Mouse (Mus musculus) gastrocnemius, postnatal 36 days (tissue): ENCODE measurements around the gene Aptx. TPM values are rescaled to one million over a fixed set of nuclear protein-coding genes. Genes with fewer than 3 reads are reported as not detected.

Experiments
- DNase-seq, 2 experiments: peaks; one replicate each; pipeline ENCODE4 v3.0.0; 2022
- intact Hi-C: fragments of 180-260 bp; cut with DNase I; formaldehyde crosslinking; loops from one replicate; pipeline ENCODE4 v1.15.1; 2025
- long read RNA-seq, 2 experiments: library from polyadenylated mRNA; stranded (forward); transcript quantifications; one replicate each; pipeline ENCODE4 v2.0.0; 2021
- total RNA-seq, 2 experiments: library from RNA; stranded (reverse); gene quantifications; 2 replicates each; pipeline ENCODE4 v1.2.3; 2021

The Aptx gene
- total RNA-seq = 10 to 100 TPM; 14.4 to 15.5 TPM
- long read RNA-seq, experiment 1, full-length matches to known transcripts = 2 of 11 reads
- long read RNA-seq, experiment 1, partial matches to known transcripts = 6 of 11 reads
- long read RNA-seq, experiment 1, other reads (novel, unspliced or antisense) = 3 of 11 reads
- long read RNA-seq, experiment 2, full-length matches to known transcripts = 5 of 19 reads
- long read RNA-seq, experiment 2, partial matches to known transcripts = 13 of 19 reads
- long read RNA-seq, experiment 2, other reads (novel, unspliced or antisense) = 1 of 19 reads

GRCm38 (mm10) chr4:40702797-40703709 lies at the start of gene Aptx:
Gene Aptx (minus strand): TSS chr4:40703194.
- intact Hi-C loops = no loop called here
- DNase-seq = peak; percentile 89 to 98

GRCm38 (mm10) chr4:40735351-40735750 lies 32.4 kb upstream of the Aptx start:
- DNase-seq = no peak
- intact Hi-C loops = no loop called here

GRCm38 (mm10) chr4:40731262-40731661 lies 28.3 kb upstream of the Aptx start:
- DNase-seq = no peak
- intact Hi-C loops = no loop called here

GRCm38 (mm10) chr4:40727247-40727646 lies 24.3 kb upstream of the Aptx start:
- no peak for DNase-seq
- intact Hi-C loops = no loop called here

- intact Hi-C loops = no loop called here
These were observed 22.6 kb upstream of the Aptx start for GRCm38 (mm10) chr4:40725554-40725953.

GRCm38 (mm10) chr4:40725141-40725540 lies 22.1 kb upstream of the Aptx start:
- intact Hi-C loops = no loop called here
- no peak for DNase-seq

More at GRCm38 (mm10) chr4:40725554-40725953, 22.6 kb upstream of the Aptx start:
- no peak for DNase-seq

- peak; percentile 51 to 64 for DNase-seq
- intact Hi-C loops = no loop called here
These were observed 19.9 kb upstream of the Aptx start for GRCm38 (mm10) chr4:40722687-40723460.

GRCm38 (mm10) chr4:40722011-40722666 lies 19.1 kb upstream of the Aptx start, which contains the start of gene Dnaja1:
Gene Dnaja1 (plus strand): TSS chr4:40722150.
- peak; percentile 95 to 97 for DNase-seq
- intact Hi-C loops = no loop called here

GRCm38 (mm10) chr4:40720910-40721309 lies 17.9 kb upstream of the Aptx start:
- intact Hi-C loops = no loop called here
- DNase-seq = no peak

- intact Hi-C loops = no loop called here
- DNase-seq = no peak
These were observed 14.1 kb upstream of the Aptx start for GRCm38 (mm10) chr4:40717141-40717540.

- intact Hi-C loops = no loop called here
- DNase-seq = no peak
These were observed 799 bp upstream of the Aptx start for GRCm38 (mm10) chr4:40703710-40704275.

GRCm38 (mm10) chr4:40701796-40702195 lies 1.2 kb downstream of the Aptx start:
- no peak for DNase-seq
- intact Hi-C loops = no loop called here

- DNase-seq = no peak
- intact Hi-C loops = no loop called here
These were observed 2.8 kb downstream of the Aptx start for GRCm38 (mm10) chr4:40700216-40700615.

- intact Hi-C loops = no loop called here
These were observed 5.9 kb downstream of the Aptx start for GRCm38 (mm10) chr4:40697059-40697458.

GRCm38 (mm10) chr4:40691100-40691499 lies 11.9 kb downstream of the Aptx start:
- no peak for DNase-seq

More at GRCm38 (mm10) chr4:40697059-40697458, 5.9 kb downstream of the Aptx start:
- DNase-seq = no peak

GRCm38 (mm10) chr4:40683306-40683705 lies 19.7 kb downstream of the Aptx start:
- intact Hi-C loops = no loop called here
- no peak for DNase-seq

More at GRCm38 (mm10) chr4:40691100-40691499, 11.9 kb downstream of the Aptx start:
- intact Hi-C loops = no loop called here

GRCm38 (mm10) chr4:40682359-40682758 lies 20.6 kb downstream of the Aptx start:
- no peak for DNase-seq
- intact Hi-C loops = no loop called here

GRCm38 (mm10) chr4:40681908-40682307 lies 21.1 kb downstream of the Aptx start:
- intact Hi-C loops = loop anchor here (2.0 kb wide), 1 partner anchor 379 kb away; no protein-coding TSS in a partner anchor
- DNase-seq = no peak

- intact Hi-C loops = loop anchor here (2.0 kb wide), 1 partner anchor 378 kb away; no protein-coding TSS in a partner anchor
- DNase-seq = no peak
These were observed 22.6 kb downstream of the Aptx start for GRCm38 (mm10) chr4:40680250-40680860.
